Mouse (Mus musculus): ENCODE results near the gene Arhgef10l.

- TF ChIP-seq CTCF (IDR thresholded peaks at IDR 0.05; ENCODE audit: borderline replicate concordance, control insufficient read depth, extremely low read depth, insufficient read depth, low read length, poor library complexity) = no peak
- no peak for TF ChIP-seq POLR2A (IDR thresholded peaks at IDR 0.05; ENCODE audit: control insufficient read depth, extremely low read depth, insufficient read depth, low read length, poor library complexity)
These were observed 182.7 kb downstream of the Arhgef10l start for GRCm38 (mm10) chr4:140483134-140483533.

Measured in thymus, adult 2 months (tissue).